1 mouse cellular context compared by ENCODE assay signal in the genomic region with DNA sequence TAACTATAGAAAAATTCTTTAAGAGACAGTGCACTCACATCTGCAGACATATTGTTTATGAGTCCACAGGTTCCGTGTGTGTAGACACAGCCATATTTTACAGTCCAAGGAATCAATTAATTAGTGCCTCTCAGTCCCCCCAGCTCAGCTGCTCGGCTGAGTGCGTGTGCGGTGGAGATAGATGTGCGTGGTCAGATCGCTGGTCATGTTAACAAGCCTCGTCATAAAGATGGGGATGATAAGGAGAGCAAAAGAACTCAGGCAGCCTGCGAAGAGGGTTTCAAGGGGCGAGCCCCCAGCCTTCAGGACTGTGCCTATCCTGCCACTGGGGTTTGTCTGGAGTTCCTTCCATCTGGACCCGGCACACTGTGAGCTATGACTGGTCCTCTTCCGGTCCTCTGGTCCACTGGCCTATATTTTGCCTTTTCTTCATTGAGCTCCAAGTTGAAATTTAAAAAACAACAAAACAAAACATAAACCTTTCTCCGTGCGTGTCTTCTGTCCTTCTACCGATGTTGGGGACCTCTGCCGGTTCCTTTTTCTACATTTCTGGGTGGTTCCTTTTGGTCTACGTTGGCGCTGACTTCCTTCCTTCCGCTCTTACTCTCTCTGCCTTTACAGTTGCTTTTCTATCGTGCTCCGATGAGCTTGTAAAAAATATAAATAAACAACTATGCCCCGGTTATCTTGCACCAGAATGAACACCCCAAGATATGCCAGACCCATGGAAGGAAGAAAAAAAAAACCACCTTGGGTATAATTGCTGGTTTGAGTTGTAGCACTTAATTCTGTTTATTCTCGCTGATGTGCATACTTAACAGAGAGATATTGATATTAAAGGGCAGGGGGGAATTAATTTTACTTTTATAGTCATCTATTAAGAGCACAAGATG.
TF ChIP-seq lines count a peak whose summit lies in the region.

No protein-coding gene starts in this region.

TF ChIP-seq in myocyte, 11 proteins besides CTCF, POLR2A, EP300 and RAD21:
- TF ChIP-seq TCF3 (IDR thresholded peaks at IDR 0.05; ENCODE audit: insufficient read length, low read depth) (no peak), POLR2AphosphoS2 (IDR thresholded peaks at IDR 0.05; ENCODE audit: insufficient read length, low read depth) (peak; percentile 32), CEBPB (IDR thresholded peaks at IDR 0.05; ENCODE audit: insufficient read depth, poor library complexity, severe bottlenecking) (no peak), SRF (IDR thresholded peaks at IDR 0.05; ENCODE audit: control insufficient read depth, insufficient read length, low read depth) (no peak), MYOG (IDR thresholded peaks at IDR 0.05; ENCODE audit: control insufficient read depth in 1 of 3, insufficient read depth in 1 of 3, insufficient read length in 2 of 3, low read depth in 2 of 3) (no peak), MYOD1 (IDR thresholded peaks at IDR 0.05; ENCODE audit: control insufficient read depth in 1 of 3, insufficient read length in 2 of 3, low read depth in 2 of 3) (peak in 1 of 3 experiments; percentile 17), TCF12 (IDR thresholded peaks at IDR 0.05; ENCODE audit: insufficient read depth, poor library complexity, severe bottlenecking) (no peak), E2F4 (IDR thresholded peaks at IDR 0.05; ENCODE audit: insufficient read depth) (no peak)
TF ChIP-seq in myocyte: peak in this region for 2.
